ENCODE assay signal across 21 mouse cellular contexts in the genomic region with DNA sequence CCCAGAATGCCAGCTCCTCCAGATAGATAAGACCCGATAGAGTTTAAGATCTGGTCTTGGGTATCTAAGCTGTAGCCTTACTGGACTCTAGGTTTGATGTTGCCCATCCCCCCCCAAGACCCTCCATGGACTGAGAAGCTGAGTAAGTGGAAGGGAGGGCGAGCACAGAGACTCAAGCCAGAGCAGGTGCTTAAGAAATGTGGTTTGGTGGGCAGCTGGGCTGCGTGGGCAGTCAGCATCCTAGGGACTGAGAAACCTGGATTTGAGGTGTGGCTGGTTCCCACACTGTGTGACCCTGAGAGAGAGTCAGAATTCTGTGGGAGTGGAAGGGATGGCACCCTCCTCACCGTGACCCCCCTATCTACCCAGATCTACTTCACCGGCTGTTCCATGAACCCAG. TPM values are rescaled to one million over a fixed set of nuclear protein-coding genes. Genes with fewer than 3 reads are reported as not detected.
"Had no signal": no experiment of that assay in that cellular context is flagged by ENCODE, and none has a peak within 500 bp of the region (broad histone marks: within the 10 kb centered on the region; RNA-seq: fewer than 3 reads in every experiment).

No protein-coding gene starts in this region.

- H3K4me2 ChIP-seq: liver, embryonic 13.5 days; liver, embryonic 15.5 days; lung, embryonic 15.5 days; midbrain, embryonic 11.5 days; midbrain, embryonic 13.5 days; midbrain, embryonic 15.5 days; neural tube, embryonic 13.5 days; neural tube, embryonic 15.5 days; stomach, embryonic 15.5 days had no signal

- H3K36me3 ChIP-seq: liver, embryonic 13.5 days; liver, embryonic 15.5 days; lung, embryonic 15.5 days; midbrain, embryonic 13.5 days; midbrain, embryonic 15.5 days; neural tube, embryonic 13.5 days; neural tube, embryonic 15.5 days; stomach, embryonic 15.5 days had no signal

- ATAC-seq: liver, postnatal 0 days; midbrain, embryonic 13.5 days; midbrain, embryonic 15.5 days had no signal

- H3K27ac ChIP-seq: liver, embryonic 13.5 days; liver, embryonic 15.5 days; lung, embryonic 15.5 days; macrophage; midbrain, embryonic 13.5 days; midbrain, embryonic 15.5 days; neural tube, embryonic 13.5 days; neural tube, embryonic 15.5 days; stomach, embryonic 15.5 days; stomach, postnatal 0 days had no signal

- H3K4me3 ChIP-seq: liver, embryonic 13.5 days; liver, embryonic 15.5 days; lung, embryonic 15.5 days; megakaryocyte, embryonic 14.5 days; midbrain, embryonic 13.5 days; midbrain, embryonic 15.5 days; neural tube, embryonic 13.5 days; neural tube, embryonic 15.5 days; stomach, embryonic 15.5 days had no signal

- H3K9ac ChIP-seq: liver, embryonic 13.5 days; liver, embryonic 15.5 days; liver, postnatal 0 days; lung, embryonic 15.5 days; midbrain, embryonic 13.5 days; midbrain, embryonic 15.5 days; neural tube, embryonic 13.5 days; neural tube, embryonic 15.5 days; stomach, embryonic 15.5 days had no signal

- H3K9me3 ChIP-seq: liver, embryonic 13.5 days; liver, embryonic 15.5 days; lung, embryonic 15.5 days; midbrain, embryonic 13.5 days; midbrain, embryonic 15.5 days; neural tube, embryonic 13.5 days; neural tube, embryonic 15.5 days; stomach, embryonic 15.5 days had no signal

- DNase-seq: liver, embryonic 13.5 days; liver, postnatal 0 days; right cerebral cortex, postnatal 14 days; thymus, adult 2 months; thymus, postnatal 14 days; thymus, postnatal 36 days had no signal

RNA-seq across cellular contexts. Expression of a gene that starts 2.3 kb away (rescaled TPM):
- polyA plus RNA-seq: liver, postnatal 0 days; macrophage had no signal

RNA-seq across cellular contexts. Expression of a gene that starts 8.3 kb away (rescaled TPM):
- polyA plus RNA-seq: liver, embryonic 13.5 days; liver, embryonic 15.5 days; liver, postnatal 0 days; lung, embryonic 15.5 days; macrophage; spleen, adult 2 months; stomach, embryonic 15.5 days; stomach, postnatal 0 days; testis, adult 2 months had no signal

RNA-seq across cellular contexts. Expression of a gene that starts 14.0 kb away (rescaled TPM):
- polyA plus RNA-seq: liver, embryonic 13.5 days; liver, embryonic 15.5 days; liver, postnatal 0 days; macrophage; midbrain, embryonic 11.5 days; midbrain, embryonic 13.5 days; midbrain, embryonic 15.5 days; midbrain, postnatal 0 days; neural tube, embryonic 11.5 days; neural tube, embryonic 13.5 days; neural tube, embryonic 15.5 days; stomach, embryonic 15.5 days; stomach, postnatal 0 days had no signal
